Mouse (Mus musculus): ENCODE measurements around the gene Gpr162.

GRCm38 (mm10) chr6:124813496-124813895 is 50.3 kb downstream of the Gpr162 start:
- TF ChIP-seq CTCF (IDR thresholded peaks at IDR 0.05; ENCODE audit: control insufficient read depth, insufficient read depth, insufficient replicate concordance, low read depth, low read length): no peak
- no peak for TF ChIP-seq POLR2A (IDR thresholded peaks at IDR 0.05; ENCODE audit: control insufficient read depth, low read depth, low read length)

Data from testis, adult 2 months (tissue).